Comparison of ENCODE assay signal across 18 mouse cellular contexts in the genomic region with DNA sequence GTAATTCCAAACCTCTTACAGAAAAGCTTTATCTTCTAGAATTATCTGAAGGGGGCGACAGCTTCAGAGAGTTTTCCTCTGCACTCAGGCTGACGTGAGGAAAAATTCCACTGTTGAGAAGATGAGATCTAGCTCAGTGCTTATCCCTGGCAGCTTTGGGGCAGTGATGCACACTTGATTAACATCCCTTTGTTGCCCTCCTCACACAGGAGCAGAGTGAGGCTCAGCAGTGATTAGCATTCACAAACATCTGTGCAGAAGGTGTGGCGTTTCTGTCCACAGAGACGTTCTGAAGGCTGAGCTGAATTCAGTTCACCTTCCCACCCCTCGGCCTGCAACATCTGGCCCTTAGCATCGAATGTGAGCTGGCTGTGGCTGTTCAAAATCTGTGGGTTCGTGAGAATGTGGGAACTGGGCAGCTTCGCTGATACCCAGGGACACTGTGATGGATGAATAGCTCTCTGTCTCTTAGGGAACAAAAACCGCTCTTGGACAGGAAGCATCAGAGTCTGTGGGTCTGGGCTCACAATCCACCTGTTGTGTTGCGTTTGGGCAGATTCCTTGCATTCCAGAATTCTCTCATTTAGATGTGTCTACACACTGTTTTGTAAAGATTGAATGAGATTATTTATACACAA.
DNase-seq lines count a peak whose midpoint lies in the region; ATAC-seq lines count a peak whose summit lies in the region.
"Had no signal": no experiment of that assay in that cellular context is flagged by ENCODE, and none has a peak within 500 bp of the region (broad histone marks: within the 10 kb centered on the region; RNA-seq: fewer than 3 reads in every experiment).

No protein-coding gene starts in this region.

- H3K4me1 ChIP-seq in forebrain, embryonic 10.5 days = peaks cover 59% of the 10 kb centered on the region
- peaks cover 11% of the 10 kb centered on the region for H3K4me1 ChIP-seq in forebrain, embryonic 16.5 days (replicated peaks; ENCODE audit: control insufficient read depth, insufficient read depth, low read length)
- peaks cover 22% of the 10 kb centered on the region for H3K4me1 ChIP-seq in midbrain, embryonic 11.5 days (ENCODE audit: control insufficient read depth, insufficient read depth, low read length)
- H3K4me1 ChIP-seq: heart, embryonic 15.5 days had no signal

- DNase-seq in forebrain, embryonic 10.5 days (ENCODE audit: extremely low spot score, low spot score) = no peak
- peak; percentile 71 for DNase-seq in retina, postnatal 1 day
- DNase-seq in retina, embryonic 14.5 days (ENCODE audit: low spot score) = no peak
- no peak for DNase-seq in midbrain, embryonic 11.5 days (ENCODE audit: low spot score, missing footprints)
- no peak for DNase-seq in cerebellum, postnatal 36 days
- DNase-seq in left cerebral cortex, adult 9 months (ENCODE audit: low spot score in 2 of 2) = no peak
- no peak for DNase-seq in cerebellum, adult 9-11 months
- DNase-seq: adrenal gland, postnatal 36 days; cerebellum, adult 9-10 months; heart, adult 2 months; kidney, adult 8-10 months; kidney, postnatal 36 days; left cerebral cortex, postnatal 4 days; lung, adult 18-20 months; thymus, postnatal 25 days had no signal

- H3K9me3 ChIP-seq in forebrain, embryonic 10.5 days = no peaks in the 10 kb centered on the region
- no peaks in the 10 kb centered on the region for H3K9me3 ChIP-seq in forebrain, embryonic 16.5 days (ENCODE audit: control insufficient read depth, low read length)
- H3K9me3 ChIP-seq in midbrain, embryonic 11.5 days (ENCODE audit: control insufficient read depth, low read length) = no peaks in the 10 kb centered on the region
- H3K9me3 ChIP-seq: heart, embryonic 15.5 days; neural tube, embryonic 13.5 days had no signal

- 30% methylated on average over 10 of the region's 10 CpGs for WGBS in forebrain, embryonic 10.5 days
- WGBS in forebrain, embryonic 16.5 days = 15% methylated on average over 10 of the region's 10 CpGs
- WGBS in midbrain, embryonic 11.5 days = 29% methylated on average over 10 of the region's 10 CpGs

- no peak overlapping the region for H3K9ac ChIP-seq in forebrain, embryonic 16.5 days (replicated peaks; ENCODE audit: low read depth, low read length)
- H3K9ac ChIP-seq in midbrain, embryonic 11.5 days (ENCODE audit: low read length) = no peak overlapping the region
- H3K9ac ChIP-seq: heart, embryonic 15.5 days; neural tube, embryonic 13.5 days had no signal

- H3K4me2 ChIP-seq in forebrain, embryonic 16.5 days (ENCODE audit: low read length) = no peak overlapping the region
- H3K4me2 ChIP-seq in midbrain, embryonic 11.5 days = no peak overlapping the region
- H3K4me2 ChIP-seq: heart, embryonic 15.5 days; neural tube, embryonic 13.5 days had no signal

- H3K27me3 ChIP-seq in forebrain, embryonic 10.5 days (ENCODE audit: poor library complexity, severe bottlenecking) = peaks cover 10% of the 10 kb centered on the region
- no peaks in the 10 kb centered on the region for H3K27me3 ChIP-seq in forebrain, embryonic 16.5 days (replicated peaks; ENCODE audit: control insufficient read depth, insufficient read depth, low read length)
- no peaks in the 10 kb centered on the region for H3K27me3 ChIP-seq in midbrain, embryonic 11.5 days (ENCODE audit: control insufficient read depth, insufficient read depth, low read length)

- H3K4me3 ChIP-seq in forebrain, embryonic 10.5 days = no peak overlapping the region
- H3K4me3 ChIP-seq in forebrain, embryonic 16.5 days (replicated peaks; ENCODE audit: low read length) = no peak overlapping the region
- H3K4me3 ChIP-seq in midbrain, embryonic 11.5 days (ENCODE audit: low read depth, low read length) = no peak overlapping the region
- H3K4me3 ChIP-seq: heart, adult 2 months; heart, embryonic 15.5 days; neural tube, embryonic 13.5 days had no signal

- H3K27ac ChIP-seq in forebrain, embryonic 10.5 days = peak overlapping the region; percentile 56
- H3K27ac ChIP-seq in forebrain, embryonic 16.5 days (ENCODE audit: low read length) = no peak overlapping the region
- 0 out of 2 replicates have a peak overlapping the region, but pooled peaks have one; percentile 7 for H3K27ac ChIP-seq in midbrain, embryonic 11.5 days (ENCODE audit: low read depth, low read length)
- H3K27ac ChIP-seq: heart, adult 2 months; heart, embryonic 15.5 days; neural tube, embryonic 13.5 days had no signal

- H3K36me3 ChIP-seq in forebrain, embryonic 10.5 days (replicated peaks) = no peaks in the 10 kb centered on the region
- no peaks in the 10 kb centered on the region for H3K36me3 ChIP-seq in forebrain, embryonic 16.5 days (ENCODE audit: control insufficient read depth, insufficient read depth)
- H3K36me3 ChIP-seq in midbrain, embryonic 11.5 days (ENCODE audit: control insufficient read depth, insufficient read depth, low read length) = no peaks in the 10 kb centered on the region
- H3K36me3 ChIP-seq: heart, embryonic 15.5 days; neural tube, embryonic 13.5 days had no signal

- ATAC-seq in forebrain, embryonic 16.5 days = no peak
- peak; percentile 44; the same call in 1 of the 2 replicates for ATAC-seq in midbrain, embryonic 11.5 days (ENCODE audit: low FRiP score)
